Mouse (Mus musculus): ENCODE data around the gene Asb14. TPM values are rescaled to one million over a fixed set of nuclear protein-coding genes. Genes with fewer than 3 reads are reported as not detected.

Gene Asb14
- polyA plus RNA-seq, 1 experiment = not detected

GRCm38 (mm10) chr14:26960518-26960917 is 66.2 kb downstream of the Asb14 start:
- H3ac ChIP-seq (ENCODE audit: control insufficient read depth, insufficient read length, low read depth) = no peak overlapping the region
- peaks cover 26% of the 10 kb centered on the region for H3K36me3 ChIP-seq (ENCODE audit: control insufficient read depth, insufficient read depth)
- TF ChIP-seq CTCF (IDR thresholded peaks at IDR 0.05; ENCODE audit: control insufficient read depth, insufficient read depth, insufficient read length) = no peak
- no peak for TF ChIP-seq CEBPB (IDR thresholded peaks at IDR 0.05; ENCODE audit: low read depth)
- no peak for TF ChIP-seq FOSL1 (IDR thresholded peaks at IDR 0.05; ENCODE audit: insufficient read depth, low read length, poor library complexity, severe bottlenecking)
- no peak for TF ChIP-seq MYOG (IDR thresholded peaks at IDR 0.05; ENCODE audit: control insufficient read depth, extremely low read depth, insufficient read length)
- no peak for TF ChIP-seq MAX (IDR thresholded peaks at IDR 0.05)
- no peak for TF ChIP-seq USF1 (IDR thresholded peaks at IDR 0.05; ENCODE audit: low read depth)
- no peak for TF ChIP-seq MYOD1 (IDR thresholded peaks at IDR 0.05; ENCODE audit: control insufficient read depth, insufficient read length, low read depth)
- no peaks in the 10 kb centered on the region for H3K27me3 ChIP-seq (ENCODE audit: control insufficient read depth, insufficient read depth, insufficient read length)
- peaks cover 2% of the 10 kb centered on the region for H3K79me3 ChIP-seq (ENCODE audit: low read depth)
- peaks cover 5% of the 10 kb centered on the region for H3K79me2 ChIP-seq (ENCODE audit: control insufficient read depth, insufficient read depth)
- H3K4me3 ChIP-seq (ENCODE audit: insufficient read depth, poor library complexity, severe bottlenecking) = no peak overlapping the region

Other genes starting within 250 kb of the Asb14 start
- gene Pde12, start 224.7 kb upstream of the Asb14 start, polyA plus RNA-seq (2012; fragmentation: generic; extraction: Trizol) = 4.7 TPM
- under 0.01 TPM for gene Dnah12, start 201.3 kb upstream of the Asb14 start, polyA plus RNA-seq (2012; fragmentation: generic; extraction: Trizol)
- gene Appl1, start 76.7 kb downstream of the Asb14 start, polyA plus RNA-seq (2012; fragmentation: generic; extraction: Trizol) = 2.9 TPM
- gene Hesx1, start 99.9 kb downstream of the Asb14 start, polyA plus RNA-seq (2012; fragmentation: generic; extraction: Trizol) = not detected
- 1.2 TPM for gene Il17rd, start 144.4 kb downstream of the Asb14 start, polyA plus RNA-seq (2012; fragmentation: generic; extraction: Trizol)
- 1.1 TPM for gene Arhgef3, start 220.3 kb downstream of the Asb14 start, polyA plus RNA-seq (2012; fragmentation: generic; extraction: Trizol)

Measured in C2C12 (cell line).